Mouse (Mus musculus) left cerebral cortex, adult 2 months (tissue): ENCODE results near the gene Trim40. TPM values are rescaled to one million over a fixed set of nuclear protein-coding genes. Genes with fewer than 3 reads are reported as not detected.

Experiments used
- DNase-seq, 2 experiments: peaks; one replicate each; pipeline ENCODE4 v3.0.0; 2021 to 2022; ENCODE audit warnings: low spot score in 2 of 2, mixed read lengths in 1 of 2; ENCODE audit errors: extremely low spot score in 1 of 2
- H3K27ac ChIP-seq: fragments of 200-600 bp; 2 replicates; pipeline ENCODE4 v1.8.1; 2022
- H3K4me3 ChIP-seq: fragments of 200-600 bp; 2 replicates; pipeline ENCODE4 v1.8.1; 2022
- CTCF ChIP-seq: fragments of 200-600 bp; IDR thresholded peaks from 2 replicates; pipeline ENCODE4 v1.8.1; 2022; ENCODE audit warnings: antibody characterized with exemption, mild to moderate bottlenecking, moderate library complexity
- intact Hi-C: fragments of 180-260 bp; cut with DNase I; formaldehyde crosslinking; loops from one replicate; pipeline ENCODE4 v1.15.1; 2025
- total RNA-seq, 2 experiments: library from RNA; stranded (reverse); gene quantifications; 2 replicates each; pipeline ENCODE4 v1.2.3; 2021

The Trim40 gene
- total RNA-seq, 2 experiments from 2014 or later = not detected

- no peak for DNase-seq
- TF ChIP-seq CTCF = no peak
- Histone ChIP-seq H3K27ac (no peak overlapping the region), H3K4me3 (no peak overlapping the region)
- intact Hi-C loops = no loop called here
These were observed 38.3 kb downstream of the Trim40 start for GRCm38 (mm10) chr17:36851627-36852026.

- no peak for DNase-seq
- no peak overlapping the region for H3K4me3 ChIP-seq
- no peak for TF ChIP-seq CTCF
- intact Hi-C loops = no loop called here
- no peak overlapping the region for H3K27ac ChIP-seq
These were observed 38.7 kb downstream of the Trim40 start for GRCm38 (mm10) chr17:36851200-36851599.

GRCm38 (mm10) chr17:36849992-36850391 is 39.9 kb downstream of the Trim40 start:
- TF ChIP-seq CTCF = no peak
- DNase-seq = no peak
- intact Hi-C loops = no loop called here

GRCm38 (mm10) chr17:36848911-36849310 is 41.0 kb downstream of the Trim40 start:
- TF ChIP-seq CTCF = no peak
- intact Hi-C loops = no loop called here
- Histone ChIP-seq H3K27ac (no peak overlapping the region), H3K4me3 (no peak overlapping the region)
- DNase-seq = no peak

More at GRCm38 (mm10) chr17:36849992-36850391, 39.9 kb downstream of the Trim40 start:
- Histone ChIP-seq H3K27ac (no peak overlapping the region), H3K4me3 (no peak overlapping the region)

- intact Hi-C loops = no loop called here
- Histone ChIP-seq H3K27ac (no peak overlapping the region), H3K4me3 (no peak overlapping the region)
- DNase-seq = no peak
- no peak for TF ChIP-seq CTCF
These were observed 45.2 kb downstream of the Trim40 start for GRCm38 (mm10) chr17:36844725-36845124.

GRCm38 (mm10) chr17:36844286-36844719 is 45.6 kb downstream of the Trim40 start:
- Histone ChIP-seq H3K4me3 (no peak overlapping the region), H3K27ac (no peak overlapping the region)
- intact Hi-C loops = no loop called here
- no peak for DNase-seq
- TF ChIP-seq CTCF = no peak

- Histone ChIP-seq H3K4me3 (no peak overlapping the region), H3K27ac (no peak overlapping the region)
- intact Hi-C loops = no loop called here
- DNase-seq = no peak
- TF ChIP-seq CTCF = no peak
These were observed 46.2 kb downstream of the Trim40 start for GRCm38 (mm10) chr17:36843696-36844095.

- intact Hi-C loops = no loop called here
- TF ChIP-seq CTCF = no peak
- H3K27ac ChIP-seq = no peak overlapping the region
- H3K4me3 ChIP-seq = no peak overlapping the region
- DNase-seq = no peak
These were observed 48.9 kb downstream of the Trim40 start for GRCm38 (mm10) chr17:36840961-36841445.

- TF ChIP-seq CTCF = no peak
- intact Hi-C loops = loop anchor here (5.0 kb wide), 1 partner anchor 117 kb away; the partner anchor contains the start of genes Znrd1 and Znrd1as
These were observed 50.0 kb downstream of the Trim40 start for GRCm38 (mm10) chr17:36839931-36840330.

GRCm38 (mm10) chr17:36839001-36839400 is 50.9 kb downstream of the Trim40 start:
- no peak for DNase-seq
- intact Hi-C loops = loop anchor here (5.0 kb wide), 1 partner anchor 118 kb away; the partner anchor contains the start of genes Znrd1 and Znrd1as
- H3K27ac ChIP-seq = no peak overlapping the region
- no peak overlapping the region for H3K4me3 ChIP-seq
- TF ChIP-seq CTCF = no peak

More at GRCm38 (mm10) chr17:36839931-36840330, 50.0 kb downstream of the Trim40 start:
- Histone ChIP-seq H3K27ac (no peak overlapping the region), H3K4me3 (no peak overlapping the region)
- no peak for DNase-seq

- H3K27ac ChIP-seq = peak within 1 kb of the TSS; percentile 88
- DNase-seq = peak; percentile 96
- peak within 1 kb of the TSS; percentile 84 for H3K4me3 ChIP-seq
- intact Hi-C loops = loop anchor here (2.0 to 5.0 kb wide), 2 partner anchors 120 to 210 kb away; partner anchors contain the start of genes Znrd1 and Znrd1as
- TF ChIP-seq CTCF = no peak; the same call in 1 of the 2 replicates
These were observed 52.9 kb downstream of the Trim40 start, which contains the start of gene Trim26 for GRCm38 (mm10) chr17:36836874-36837647. Trim26 (plus strand) TSS chr17:36837134.

GRCm38 (mm10) chr17:36836427-36836812 is 53.5 kb downstream of the Trim40 start:
- intact Hi-C loops = loop anchor here (2.0 to 5.0 kb wide), 2 partner anchors 121 to 210 kb away; partner anchors contain the start of genes Znrd1 and Znrd1as
- TF ChIP-seq CTCF = no peak

More at GRCm38 (mm10) chr17:36836427-36836812, 53.5 kb downstream of the Trim40 start:
- DNase-seq = no peak
- H3K4me3 ChIP-seq = peak overlapping the region; percentile 84
- H3K27ac ChIP-seq = peak overlapping the region; percentile 85
